Mouse (Mus musculus) CD4-positive, CD25-positive, alpha-beta regulatory T cell, adult 4 months (primary cell): ENCODE results near the gene Tnfrsf12a. TPM values are rescaled to one million over a fixed set of nuclear protein-coding genes. Genes with fewer than 3 reads are reported as not detected.

Source experiments
- ATAC-seq: one replicate; pipeline ENCODE4 v1.8.0; 2017
- polyA plus RNA-seq, 2 experiments: library from polyadenylated mRNA; unstranded; fragments of 100-300 nt; shearing (Covaris generic); gene quantifications; one replicate each; pipeline ENCODE4 v1.2.1; 2017

Tnfrsf12a gene
- polyA plus RNA-seq, 2 experiments from 2014 or later: 5.3 to 6.2 TPM

DNA sequence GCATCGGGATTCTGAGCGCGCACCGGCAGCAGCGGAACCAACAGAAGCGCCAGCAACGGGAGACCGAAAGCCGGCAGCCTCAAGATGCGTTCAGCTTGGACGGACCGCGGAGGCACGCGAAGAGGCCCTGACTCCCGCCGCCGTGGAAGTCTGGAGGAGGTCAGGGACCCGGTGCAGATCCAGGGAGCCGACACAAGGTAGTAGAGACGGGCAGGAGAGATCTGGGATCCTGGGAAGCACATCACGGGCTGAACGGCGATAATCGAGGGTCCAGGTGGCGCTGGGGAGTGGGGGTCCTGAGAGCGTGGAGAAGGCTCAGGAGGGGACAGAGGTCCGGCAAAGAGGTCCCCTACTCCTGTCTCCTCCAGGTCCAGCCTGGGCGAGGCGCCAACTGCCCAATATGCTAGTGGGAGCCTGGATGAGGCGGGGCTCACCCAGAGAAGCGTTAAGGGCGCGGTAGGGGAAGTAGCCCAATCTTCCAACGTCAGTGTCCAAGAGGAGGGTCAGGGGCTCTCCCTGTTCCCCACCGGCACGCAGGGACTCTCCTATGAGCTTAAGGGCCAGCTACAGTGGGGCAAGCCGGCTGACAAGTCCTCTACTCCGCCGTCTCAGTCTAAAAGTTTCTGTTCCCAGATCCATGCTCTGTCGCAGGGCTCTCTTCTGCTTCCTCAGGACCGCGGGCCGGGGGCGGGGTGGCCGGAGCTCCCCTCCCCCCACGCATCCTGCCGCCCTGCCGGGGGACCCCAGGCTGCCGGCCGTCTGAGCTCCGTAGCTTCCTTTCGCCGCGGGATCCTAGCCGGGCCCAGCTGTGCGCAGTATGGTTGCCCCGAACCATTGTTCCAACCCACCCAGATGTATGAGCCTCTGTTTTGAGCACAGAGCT lies 32.4 kb downstream of the Tnfrsf12a start, which contains the start of gene Mmp25:
TSS of gene Mmp25 (minus strand) at position 665 of the 883 bp plus-strand sequence.
- no peak for ATAC-seq

DNA sequence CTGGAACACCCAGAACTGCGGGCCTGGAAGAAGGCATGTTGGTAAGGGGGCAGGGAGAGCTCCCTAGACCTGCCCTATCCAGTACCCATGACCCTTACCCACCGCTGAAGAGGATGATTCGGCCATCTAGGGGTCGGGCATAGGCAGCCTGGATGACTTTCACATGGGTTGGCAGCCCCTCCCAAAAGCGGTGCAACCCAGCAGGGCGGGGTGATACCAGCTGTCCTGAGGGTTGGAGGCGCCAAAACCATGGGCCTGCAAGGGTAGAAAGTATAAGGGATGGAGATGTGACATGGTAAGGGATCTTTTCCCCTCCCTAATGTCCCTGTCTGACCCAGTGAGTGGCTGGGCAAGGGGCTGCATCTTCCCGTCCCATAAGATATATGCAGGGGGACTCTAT lies 46.0 kb downstream of the Tnfrsf12a start:
- no peak for ATAC-seq

DNA sequence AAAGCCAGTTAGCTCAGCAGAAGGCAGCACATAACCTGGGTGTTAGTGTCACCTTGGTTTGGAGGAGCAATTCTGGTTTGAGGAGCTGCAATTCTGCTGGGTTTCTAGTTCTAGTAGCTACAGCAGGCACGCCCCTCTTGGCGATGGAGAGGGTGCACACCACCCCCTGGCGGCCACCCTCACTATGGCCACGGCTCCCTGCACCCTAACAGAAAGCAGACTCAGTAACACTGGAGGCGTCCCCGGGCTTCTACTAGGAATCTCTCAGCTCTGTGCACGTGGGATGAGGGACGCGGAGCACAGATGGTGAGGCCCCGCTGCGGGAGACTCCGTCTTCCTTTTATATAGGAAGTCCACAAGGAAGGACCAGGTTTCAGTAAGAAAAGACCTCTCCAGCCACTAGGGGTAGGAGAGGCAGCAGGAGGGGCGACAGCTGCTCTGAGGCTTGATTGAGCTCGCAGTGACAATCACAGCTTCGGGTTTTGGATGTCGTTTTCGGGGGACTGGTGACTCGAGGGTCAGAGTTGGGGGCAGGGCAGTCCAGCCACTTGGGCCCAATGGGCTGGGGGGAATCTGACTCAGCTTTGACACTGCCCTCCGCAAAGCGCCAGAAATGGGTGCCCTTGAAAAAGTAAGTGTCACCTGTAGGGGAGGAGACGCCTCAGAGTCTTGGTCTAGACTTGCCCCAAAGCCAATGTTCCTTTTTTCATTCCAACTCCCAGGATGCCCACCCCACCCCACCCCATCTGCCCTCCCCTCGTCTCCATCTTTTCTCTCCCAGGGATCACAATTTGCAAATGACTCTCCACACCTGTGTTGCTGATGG lies 46.9 kb downstream of the Tnfrsf12a start:
- peak; percentile 100 for ATAC-seq

DNA sequence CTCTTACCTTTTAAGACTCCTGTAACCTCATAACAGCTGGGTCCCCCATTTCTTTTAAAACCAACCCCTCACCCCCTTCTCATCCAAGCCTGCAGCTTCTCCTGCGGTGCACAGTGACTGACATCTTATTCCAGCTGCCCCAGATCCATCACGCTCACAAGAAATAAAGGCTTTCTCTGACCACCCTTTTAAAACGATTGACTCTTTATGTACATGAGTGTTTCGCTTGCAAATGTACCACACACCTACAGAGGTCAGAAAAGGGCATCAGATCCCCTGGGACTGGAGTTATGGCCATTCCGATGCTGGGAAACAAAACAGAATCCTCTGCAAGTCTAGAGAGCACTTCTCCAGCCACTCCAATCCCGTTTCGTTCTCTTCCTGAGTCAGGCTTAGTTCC lies 49.5 kb downstream of the Tnfrsf12a start:
- no peak for ATAC-seq

Other genes with a start within 250 kb of the Tnfrsf12a start
- not detected for gene Vmn2r117, start 197.8 kb downstream of the Tnfrsf12a start, polyA plus RNA-seq
- 1 to 10 TPM; 3.4 to 4.3 TPM for gene Zfp213, start 113.2 kb downstream of the Tnfrsf12a start, polyA plus RNA-seq
- gene Zfp13, start 78.0 kb downstream of the Tnfrsf12a start, polyA plus RNA-seq: under 1 TPM in 1 of 2 experiments, not detected in 1; 0.38 TPM
- gene Zscan10, start 76.6 kb downstream of the Tnfrsf12a start, polyA plus RNA-seq: 1 to 10 TPM; 2.2 to 2.9 TPM
- 1 to 10 TPM in 1 of 2 experiments, under 1 TPM in 1; 0.42 to 1.6 TPM for gene Mmp25, start 32.2 kb downstream of the Tnfrsf12a start, polyA plus RNA-seq
- gene Bicdl2, start 17.0 kb downstream of the Tnfrsf12a start, polyA plus RNA-seq: under 1 TPM; 0.22 to 0.66 TPM
- gene Hcfc1r1, start 3.9 kb downstream of the Tnfrsf12a start, polyA plus RNA-seq: 10 to 100 TPM; 71.5 to 72.4 TPM
- 10 to 100 TPM; 26.1 to 43.6 TPM for gene Thoc6, start 3.6 kb downstream of the Tnfrsf12a start, polyA plus RNA-seq
- gene Cldn6, start 1.8 kb upstream of the Tnfrsf12a start, polyA plus RNA-seq: not detected
- gene Cldn9, start 6.6 kb upstream of the Tnfrsf12a start, polyA plus RNA-seq: not detected
- under 1 TPM; 0.20 to 0.30 TPM for gene 1520401A03Rik, start 45.3 kb upstream of the Tnfrsf12a start, polyA plus RNA-seq
- gene Pkmyt1, start 48.9 kb upstream of the Tnfrsf12a start, polyA plus RNA-seq: 10 to 100 TPM; 10.5 to 13.7 TPM
- 1 to 10 TPM; 2.0 to 2.5 TPM for gene Paqr4, start 63.4 kb upstream of the Tnfrsf12a start, polyA plus RNA-seq
- gene Kremen2, start 68.4 kb upstream of the Tnfrsf12a start, polyA plus RNA-seq: 1 to 10 TPM; 1.8 to 2.4 TPM
- gene Flywch1, start 94.1 kb upstream of the Tnfrsf12a start, polyA plus RNA-seq: 10 to 100 TPM; 15.1 to 21.4 TPM
- 1 to 10 TPM; 3.4 to 3.5 TPM for gene Flywch2, start 108.6 kb upstream of the Tnfrsf12a start, polyA plus RNA-seq
- 100 to 1,000 TPM; 289 to 316 TPM for gene Srrm2, start 113.1 kb upstream of the Tnfrsf12a start, polyA plus RNA-seq
- 100 to 1,000 TPM; 600 to 664 TPM for gene Elob, start 151.7 kb upstream of the Tnfrsf12a start, polyA plus RNA-seq
- not detected for gene Prss33, start 158.6 kb upstream of the Tnfrsf12a start, polyA plus RNA-seq
- not detected for gene Prss32, start 166.4 kb upstream of the Tnfrsf12a start, polyA plus RNA-seq
- gene Prss41, start 166.7 kb upstream of the Tnfrsf12a start, polyA plus RNA-seq: 1 to 10 TPM; 5.6 to 5.7 TPM
- not detected for gene Prss21, start 190.6 kb upstream of the Tnfrsf12a start, polyA plus RNA-seq
- not detected for gene Dcpp1, start 203.4 kb upstream of the Tnfrsf12a start, polyA plus RNA-seq
- gene Dcpp2, start 203.4 kb upstream of the Tnfrsf12a start, polyA plus RNA-seq: not detected
- not detected for gene Dcpp3, start 240.0 kb upstream of the Tnfrsf12a start, polyA plus RNA-seq